Mouse (Mus musculus): ENCODE data around the gene Olfr837. TPM values are rescaled to one million over a fixed set of nuclear protein-coding genes. Genes with fewer than 3 reads are reported as not detected.
"Not testable (repeated sequence)": the region's sequence is repeated elsewhere in the genome, so short reads cannot be mapped to it uniquely, and the experiment has no call there.

Olfr837 gene
- not detected in 2 replicates for total RNA-seq (2015; ENCODE audit: low replicate concordance)
- not detected in 2 replicates for total RNA-seq (2017; ENCODE audit: low replicate concordance)

DNA sequence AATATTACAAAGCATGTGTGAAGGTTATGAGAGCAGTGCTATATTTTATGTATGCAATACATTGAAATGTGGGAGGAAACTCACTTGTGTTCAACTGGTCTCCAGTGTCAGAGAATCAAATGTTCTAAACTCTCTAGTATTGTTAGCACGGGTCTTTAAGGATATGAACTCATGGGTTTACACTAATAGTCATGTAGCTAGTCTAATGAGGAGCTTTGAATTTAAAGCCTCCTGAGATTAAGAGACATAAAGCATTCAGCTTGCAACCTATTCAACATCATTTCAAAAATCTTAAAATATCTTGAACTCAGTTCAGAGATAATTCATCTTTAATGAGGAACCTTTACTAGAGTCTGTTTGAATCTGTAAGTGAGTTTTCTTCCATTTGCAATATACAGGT is at the start of gene Olfr837:
TSS of gene Olfr837 (plus strand) at position 301 of the 400 bp plus-strand sequence.
- ATAC-seq (replicated peaks; ENCODE audit: low FRiP score, poor library complexity, severe bottlenecking), result no peak

DNA sequence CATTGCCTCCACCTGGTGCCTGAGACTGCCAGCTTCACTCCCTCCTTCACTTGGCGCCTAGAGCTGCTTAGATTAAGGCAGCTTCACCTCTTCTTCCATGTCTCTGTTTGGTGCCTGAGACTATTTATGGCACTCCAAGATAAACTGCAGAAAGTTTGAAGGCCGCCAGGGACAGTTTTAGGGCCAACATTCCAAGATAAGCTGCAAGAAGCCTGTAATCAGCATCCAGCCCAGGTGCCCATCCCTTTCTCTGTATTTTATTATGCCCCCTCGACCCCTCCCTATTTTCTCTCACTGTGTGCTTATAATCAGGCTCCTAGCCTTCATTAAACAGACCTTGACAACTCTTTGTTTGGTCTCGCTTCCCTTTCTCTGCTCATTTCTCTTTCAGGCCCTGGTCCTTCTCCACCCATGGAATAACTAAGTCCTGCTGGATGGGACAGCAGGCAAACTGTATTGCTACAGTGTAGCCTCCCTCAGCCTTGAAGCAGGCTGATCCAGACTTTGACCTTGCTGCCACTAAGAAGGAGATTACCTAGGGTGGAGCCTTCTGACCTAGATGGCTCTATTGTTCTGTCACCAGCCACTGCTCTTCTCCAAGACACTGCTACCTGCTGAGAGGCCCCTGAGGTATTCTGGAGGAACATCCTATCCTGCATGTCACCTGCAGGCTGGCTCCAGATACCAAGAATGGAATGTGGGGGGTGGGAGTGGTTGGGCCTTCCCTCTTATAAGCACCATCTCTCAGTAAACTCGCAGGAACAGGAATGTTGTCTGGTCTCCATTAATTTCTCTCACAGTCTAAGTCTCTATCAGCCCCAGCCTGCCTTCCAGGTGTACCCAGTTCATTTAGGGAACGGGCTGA is 43.0 kb upstream of the Olfr837 start:
- not testable (repeated sequence) for ATAC-seq (replicated peaks; ENCODE audit: low FRiP score, poor library complexity, severe bottlenecking)

DNA sequence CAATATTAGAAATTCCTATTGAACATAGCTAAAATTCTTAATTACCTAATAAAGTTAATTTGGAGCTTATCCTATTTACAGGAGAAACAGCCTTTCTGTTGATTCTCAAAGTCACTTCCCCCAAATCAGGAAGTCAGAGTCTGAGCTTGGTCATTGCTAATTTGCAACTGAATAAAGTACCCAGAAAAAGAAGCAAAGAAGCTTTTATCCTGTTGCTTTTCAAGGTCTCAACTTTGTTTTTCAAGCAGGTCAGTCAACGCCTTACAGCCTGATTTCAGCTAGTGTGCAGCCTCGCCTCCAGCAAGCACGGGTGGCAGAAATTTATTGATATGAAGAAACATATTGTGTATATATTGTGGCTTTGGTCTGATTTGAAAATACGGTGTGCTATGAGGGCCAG is 38.8 kb upstream of the Olfr837 start:
- ATAC-seq (replicated peaks; ENCODE audit: low FRiP score, poor library complexity, severe bottlenecking), result no peak

DNA sequence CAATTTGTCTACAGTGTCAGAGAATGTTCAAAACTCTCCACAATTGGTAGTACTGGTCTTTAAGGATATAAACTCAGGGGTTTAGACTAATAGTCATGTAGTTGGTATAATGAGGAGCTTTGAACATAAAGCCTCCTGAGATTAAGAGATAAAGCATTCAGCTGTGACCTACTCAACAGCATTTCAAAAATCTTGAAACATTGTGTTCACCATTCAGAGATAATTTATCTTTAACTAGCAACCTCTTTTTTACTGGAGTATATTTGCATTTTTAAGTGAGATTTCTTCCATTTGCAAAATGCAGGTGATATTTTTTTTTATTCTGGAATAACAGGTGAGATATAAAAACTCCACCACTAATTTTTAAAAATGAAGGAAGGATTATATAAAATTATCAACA is 16.0 kb upstream of the Olfr837 start, which contains the start of gene Olfr836:
TSS of gene Olfr836 (plus strand) at position 301 of the 400 bp plus-strand sequence.
- no peak for ATAC-seq (replicated peaks; ENCODE audit: low FRiP score, poor library complexity, severe bottlenecking)

DNA sequence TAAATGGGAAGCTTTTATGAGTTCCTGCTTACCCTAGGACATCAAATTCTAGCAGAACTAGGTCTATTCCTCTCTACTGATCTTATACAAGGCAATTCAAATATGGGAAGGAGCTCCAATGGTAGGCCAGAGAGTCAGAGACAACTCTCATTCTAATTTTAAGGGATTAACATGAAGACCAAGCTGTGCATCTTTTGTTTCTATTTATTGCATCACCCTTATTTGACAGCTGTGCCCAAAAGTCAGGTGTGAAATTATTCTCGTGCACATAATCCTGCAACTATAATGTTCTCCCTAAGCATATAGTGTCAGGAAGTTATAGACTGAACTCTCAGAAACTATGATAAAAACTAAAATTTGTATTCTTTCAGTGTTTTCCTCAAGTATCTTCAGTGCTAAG is 41.1 kb downstream of the Olfr837 start, which contains the start of gene Olfr839-ps1:
TSS of gene Olfr839-ps1 (minus strand) at position 101 of the 400 bp plus-strand sequence.
- no peak for ATAC-seq (replicated peaks; ENCODE audit: low FRiP score, poor library complexity, severe bottlenecking)

Other genes with a start within 250 kb of the Olfr837 start
- not detected in 2 replicates for gene Olfr832, start 199.2 kb upstream of the Olfr837 start, total RNA-seq (2015; ENCODE audit: low replicate concordance)
- not detected in 2 replicates for gene Olfr832, start 199.2 kb upstream of the Olfr837 start, total RNA-seq (2017; ENCODE audit: low replicate concordance)
- not detected in 2 replicates for gene Olfr834, start 148.3 kb upstream of the Olfr837 start, total RNA-seq (2015; ENCODE audit: low replicate concordance)
- not detected in 2 replicates for gene Olfr834, start 148.3 kb upstream of the Olfr837 start, total RNA-seq (2017; ENCODE audit: low replicate concordance)
- gene Olfr835, start 103.6 kb upstream of the Olfr837 start, total RNA-seq (2015; ENCODE audit: low replicate concordance), result not detected in 2 replicates
- not detected in 2 replicates for gene Olfr835, start 103.6 kb upstream of the Olfr837 start, total RNA-seq (2017; ENCODE audit: low replicate concordance)
- not detected in 2 replicates for gene Olfr836, start 15.9 kb upstream of the Olfr837 start, total RNA-seq (2015; ENCODE audit: low replicate concordance)
- not detected in 2 replicates for gene Olfr836, start 15.9 kb upstream of the Olfr837 start, total RNA-seq (2017; ENCODE audit: low replicate concordance)
- not detected in 2 replicates for gene Olfr839-ps1, start 41.0 kb downstream of the Olfr837 start, total RNA-seq (2015; ENCODE audit: low replicate concordance)
- gene Olfr839-ps1, start 41.0 kb downstream of the Olfr837 start, total RNA-seq (2017; ENCODE audit: low replicate concordance), result not detected in 2 replicates
- gene Olfr843, start 115.7 kb downstream of the Olfr837 start, total RNA-seq (2015; ENCODE audit: low replicate concordance), result not detected in 2 replicates
- not detected in 2 replicates for gene Olfr843, start 115.7 kb downstream of the Olfr837 start, total RNA-seq (2017; ENCODE audit: low replicate concordance)
- not detected in 2 replicates for gene Olfr844, start 180.0 kb downstream of the Olfr837 start, total RNA-seq (2015; ENCODE audit: low replicate concordance)
- gene Olfr844, start 180.0 kb downstream of the Olfr837 start, total RNA-seq (2017; ENCODE audit: low replicate concordance), result not detected in 2 replicates
- gene Olfr845, start 200.1 kb downstream of the Olfr837 start, total RNA-seq (2015; ENCODE audit: low replicate concordance), result not detected in 2 replicates
- gene Olfr845, start 200.1 kb downstream of the Olfr837 start, total RNA-seq (2017; ENCODE audit: low replicate concordance), result not detected in 2 replicates
- not detected in 2 replicates for gene Olfr846, start 227.7 kb downstream of the Olfr837 start, total RNA-seq (2015; ENCODE audit: low replicate concordance)
- not detected in 2 replicates for gene Olfr846, start 227.7 kb downstream of the Olfr837 start, total RNA-seq (2017; ENCODE audit: low replicate concordance)
- gene Olfr847, start 242.4 kb downstream of the Olfr837 start, total RNA-seq (2015; ENCODE audit: low replicate concordance), result not detected in 2 replicates
- not detected in 2 replicates for gene Olfr847, start 242.4 kb downstream of the Olfr837 start, total RNA-seq (2017; ENCODE audit: low replicate concordance)

All from erythroid progenitor cell, adult 5-6 weeks (primary cell).